Mouse (Mus musculus): ENCODE data around the gene Lypla2.
A peak's percentile ranks its signal among the peaks of the same experiment; 100 is the strongest.
"Not testable (repeated sequence)": the region's sequence is repeated elsewhere in the genome, so short reads cannot be mapped to it uniquely, and the experiment has no call there.

Gene Lypla2

GRCm38 (mm10) chr4:135972556-135972906 is at the start of gene Lypla2:
Gene Lypla2, minus strand, starts transcription at chr4:135972626.
- DNase-seq (ENCODE audit: low read depth), result peak; percentile 67

DNA sequence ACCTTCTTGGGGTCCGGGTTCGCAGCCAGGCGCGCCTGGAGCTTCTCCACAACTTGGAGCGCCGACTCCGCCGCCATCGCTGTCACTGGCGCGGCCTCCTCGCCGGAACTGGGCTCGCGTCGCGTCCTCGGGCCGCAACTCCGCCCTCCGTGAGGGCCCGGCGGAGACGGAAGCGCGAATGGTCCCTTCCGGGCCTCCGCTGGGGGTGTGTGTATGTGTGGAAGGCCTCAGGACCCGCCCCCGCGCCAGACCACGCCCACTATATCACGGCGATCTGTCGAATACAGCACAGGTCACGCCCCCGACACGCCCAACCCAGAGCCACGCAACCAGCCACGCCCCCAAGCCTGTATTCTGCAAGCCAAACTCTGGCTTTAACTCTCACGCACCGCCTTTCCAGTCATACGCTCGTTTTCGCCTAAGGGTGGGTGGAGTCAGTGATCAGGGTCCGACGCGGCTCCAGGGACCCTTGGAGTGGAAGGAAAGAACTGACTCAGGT is 49.2 kb upstream of the Lypla2 start, which contains the start of gene Eloa:
Gene Eloa, minus strand, starts transcription at position 215 of the 499 bp plus-strand sequence.
- peak; percentile 100 for DNase-seq (ENCODE audit: low read depth)

- peak; percentile 42 for DNase-seq (ENCODE audit: low read depth)
These were observed 48.5 kb upstream of the Lypla2 start for GRCm38 (mm10) chr4:136020743-136021548.

GRCm38 (mm10) chr4:136016059-136016602 is 43.7 kb upstream of the Lypla2 start:
- DNase-seq (ENCODE audit: low read depth), result peak; percentile 27

DNA sequence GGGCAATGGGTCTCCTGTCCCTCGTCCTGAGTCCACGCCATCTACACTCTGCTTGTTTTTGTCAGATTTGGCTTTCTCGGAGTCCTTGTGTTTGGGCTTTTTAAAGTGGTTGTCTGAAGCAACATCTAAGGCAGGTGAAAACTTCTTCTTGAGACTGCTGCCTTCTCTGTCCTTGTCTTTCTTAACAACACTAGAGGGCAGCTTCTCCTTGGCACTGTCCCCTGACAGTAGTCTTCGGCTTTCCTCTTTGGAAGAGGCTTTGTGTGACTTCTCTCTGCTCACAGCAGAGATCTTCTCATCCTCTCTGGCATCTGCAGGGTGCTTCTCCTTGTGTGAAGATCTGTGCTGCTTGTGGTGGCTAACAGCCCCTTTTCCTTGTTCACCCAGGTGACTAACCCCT is 38.2 kb upstream of the Lypla2 start:
- DNase-seq (ENCODE audit: low read depth), result no peak

DNA sequence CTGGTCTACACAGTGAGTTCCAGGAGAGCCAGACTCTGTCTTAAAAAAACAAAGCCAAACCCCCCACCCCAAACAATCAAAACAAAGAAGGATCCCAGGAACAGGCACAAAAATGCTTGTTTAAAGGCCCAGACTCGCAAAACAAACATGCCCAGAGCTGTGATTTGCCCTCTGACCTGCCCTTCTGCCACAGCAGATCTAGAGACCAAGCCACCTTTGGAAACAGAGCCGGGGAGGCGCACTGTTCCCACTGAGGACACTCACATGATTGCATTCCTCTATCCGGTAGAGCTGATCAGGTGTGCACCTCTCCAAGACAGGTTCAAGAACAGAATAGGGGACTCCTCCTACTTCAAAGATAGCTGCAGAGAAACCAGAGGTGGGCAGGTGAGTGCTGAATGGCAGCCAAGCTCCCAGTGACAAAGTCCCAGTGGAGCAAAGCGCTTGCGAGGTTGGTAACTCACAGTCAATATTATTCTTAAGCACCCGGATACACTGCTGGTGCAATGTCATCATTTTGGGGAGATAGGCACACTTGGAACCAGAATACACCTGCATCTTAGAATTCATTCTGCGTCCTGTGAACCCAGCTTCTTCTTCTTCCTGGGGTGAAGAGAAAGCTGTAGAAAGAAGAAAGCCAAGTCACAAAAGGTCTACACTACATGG is 36.5 kb upstream of the Lypla2 start:
- no peak for DNase-seq (ENCODE audit: low read depth)

DNA sequence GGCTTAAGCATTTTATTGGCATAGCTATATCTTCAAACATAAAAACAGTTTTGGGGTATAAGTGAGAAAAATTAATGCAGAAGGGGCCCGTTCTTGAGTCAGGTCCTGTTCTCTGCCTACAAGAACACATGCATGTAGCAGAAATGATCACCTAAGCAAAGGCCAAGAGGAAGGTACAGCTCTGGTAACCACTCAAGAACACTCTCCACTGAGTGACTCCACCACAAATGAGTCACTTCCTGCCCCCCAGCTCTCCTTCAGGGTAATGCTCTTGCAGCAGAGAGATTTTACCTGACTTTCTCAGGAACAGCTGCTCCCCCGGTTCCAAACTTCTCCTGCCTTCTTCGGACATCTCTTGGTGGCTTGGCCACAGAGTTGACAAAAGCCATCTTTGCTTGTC is 34.4 kb upstream of the Lypla2 start:
- DNase-seq (ENCODE audit: low read depth), result no peak

- DNase-seq (ENCODE audit: low read depth), result no peak
These were observed 32.5 kb upstream of the Lypla2 start for GRCm38 (mm10) chr4:136004921-136005320.

- no peak for DNase-seq (ENCODE audit: low read depth)
These were observed 31.8 kb upstream of the Lypla2 start for GRCm38 (mm10) chr4:136004107-136004675.

GRCm38 (mm10) chr4:135995118-135995517 is 22.7 kb upstream of the Lypla2 start:
- no peak for DNase-seq (ENCODE audit: low read depth)

DNA sequence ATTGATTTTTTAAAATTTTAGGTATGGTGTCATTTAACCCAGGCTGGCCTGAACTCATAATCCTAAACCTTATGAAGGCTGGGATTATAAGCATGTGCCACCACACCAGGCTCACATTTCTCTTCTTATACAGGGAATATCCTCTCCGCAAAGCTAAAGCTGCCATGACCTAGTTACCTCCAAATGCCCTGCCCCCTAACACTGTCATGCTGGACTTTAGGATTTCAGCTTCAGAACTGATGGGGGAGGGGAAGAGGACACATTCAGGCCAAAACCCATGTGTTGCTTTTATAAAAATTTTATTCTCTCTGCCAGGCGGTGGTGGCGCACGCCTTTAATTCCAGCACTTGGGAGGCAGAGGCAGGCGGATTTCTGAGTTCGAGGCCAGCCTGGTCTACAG is 21.5 kb upstream of the Lypla2 start:
- no peak for DNase-seq (ENCODE audit: low read depth)

GRCm38 (mm10) chr4:135987714-135988113 is 15.3 kb upstream of the Lypla2 start:
- DNase-seq (ENCODE audit: low read depth), result no peak

DNA sequence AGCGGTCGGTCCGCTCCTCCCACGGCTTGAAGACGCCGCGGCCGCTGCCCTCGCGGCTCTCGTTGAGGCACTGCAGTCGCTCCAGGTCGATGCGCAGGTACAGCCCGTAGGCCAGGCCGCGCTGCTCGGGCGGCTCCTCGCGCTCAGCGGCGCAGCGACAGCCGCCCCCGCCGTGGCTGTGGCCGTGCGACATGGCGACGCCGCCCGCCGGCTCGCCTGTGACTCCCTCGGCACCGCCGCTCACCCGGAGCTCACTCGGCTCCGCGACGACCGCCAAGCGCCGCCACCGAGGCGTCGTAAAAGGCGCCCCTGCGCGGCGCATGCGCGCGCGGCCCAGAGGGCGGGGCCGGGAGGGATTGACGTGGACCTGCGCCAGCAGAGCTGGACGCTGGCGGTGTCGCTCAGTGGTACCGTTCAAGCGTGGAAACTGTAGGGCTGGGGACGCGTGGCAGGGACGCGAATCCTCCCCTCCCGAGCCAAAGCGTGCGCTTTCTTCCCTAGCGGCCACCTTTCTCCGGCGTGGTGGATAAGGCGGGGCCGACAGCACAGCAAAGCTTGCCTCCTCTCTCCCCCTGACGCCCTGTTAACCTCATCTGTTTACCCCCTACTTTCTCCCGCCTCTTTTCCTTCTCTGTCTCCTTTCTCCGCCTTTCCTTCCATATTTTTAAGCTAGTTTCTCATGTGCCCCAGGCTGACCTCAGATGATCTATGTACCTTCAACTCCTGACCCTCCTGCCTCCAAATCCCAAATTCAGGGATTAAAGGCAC is 14.7 kb upstream of the Lypla2 start, which contains the start of gene Pithd1:
Gene Pithd1, minus strand, starts transcription at position 322 of the 768 bp plus-strand sequence.
- peak; percentile 97 for DNase-seq (ENCODE audit: low read depth)

- DNase-seq (ENCODE audit: low read depth), result peak; percentile 39
These were observed 14.0 kb upstream of the Lypla2 start for GRCm38 (mm10) chr4:135986301-135986942.

DNA sequence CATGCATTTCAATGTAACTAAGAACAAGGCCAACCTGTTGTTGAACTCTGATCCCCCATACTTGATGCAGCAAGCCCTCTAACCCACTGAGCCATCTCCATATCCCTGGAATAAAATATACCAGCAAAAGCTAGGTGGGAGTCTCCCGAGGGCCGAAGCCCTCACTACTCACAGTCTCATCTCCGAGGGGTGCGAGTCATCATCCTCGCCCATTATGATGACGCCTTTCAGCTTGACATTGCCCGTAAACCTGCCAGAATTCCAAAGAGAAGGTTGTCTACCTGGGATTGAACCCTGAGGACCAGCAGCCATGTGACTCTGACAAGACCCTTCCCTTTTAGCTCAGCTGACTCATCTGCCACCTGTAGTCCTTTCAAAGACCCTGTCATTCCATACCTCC is 13.3 kb upstream of the Lypla2 start:
- no peak for DNase-seq (ENCODE audit: low read depth)

DNA sequence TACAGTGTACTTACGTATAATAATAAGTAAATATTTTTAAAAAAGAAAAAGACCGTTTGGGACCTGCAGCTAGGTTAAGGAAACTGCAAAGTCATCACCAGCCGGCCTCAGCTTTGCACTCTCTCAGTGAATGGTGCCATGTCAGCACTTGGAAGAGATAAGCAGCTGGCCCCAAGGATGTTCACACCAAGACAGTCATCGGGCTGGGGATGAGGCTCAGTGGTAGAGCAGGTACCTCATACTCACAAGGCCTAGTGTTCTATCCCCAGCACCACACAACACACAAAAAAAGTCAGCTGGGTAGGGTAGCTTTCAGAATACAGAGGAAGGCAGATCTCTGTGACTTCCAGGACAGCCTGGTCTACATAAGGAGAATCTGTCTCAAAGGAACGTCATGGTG is 12.8 kb upstream of the Lypla2 start:
- no peak for DNase-seq (ENCODE audit: low read depth)

GRCm38 (mm10) chr4:135984556-135984955 is 12.1 kb upstream of the Lypla2 start:
- no peak for DNase-seq (ENCODE audit: low read depth)

DNA sequence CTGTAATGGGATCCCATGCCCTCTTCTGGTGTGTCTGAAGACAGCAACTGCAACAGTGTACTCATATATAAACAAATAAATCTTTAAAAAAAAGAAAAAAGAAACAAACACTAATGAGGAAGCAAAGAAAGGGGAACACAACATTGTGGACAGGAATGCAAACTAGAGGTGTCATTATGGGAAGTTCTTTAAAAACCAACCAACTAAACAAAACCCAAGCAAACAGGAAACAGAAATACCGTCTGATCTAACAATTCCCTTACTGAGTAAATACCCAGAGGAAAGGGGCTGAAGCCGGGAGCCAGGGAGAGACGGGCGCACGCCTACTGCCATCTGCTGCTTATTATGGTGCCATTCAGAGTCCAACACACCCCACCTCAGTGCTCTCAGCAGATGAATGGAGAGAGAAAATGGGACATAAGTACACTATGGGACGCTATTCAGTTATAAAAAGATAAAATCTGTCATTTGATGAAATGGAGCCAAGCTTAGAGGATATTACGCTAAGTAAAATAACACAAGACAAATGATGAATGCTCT is 9.2 kb upstream of the Lypla2 start:
- DNase-seq (ENCODE audit: low read depth), result no peak

GRCm38 (mm10) chr4:135980223-135980622 is 7.8 kb upstream of the Lypla2 start:
- not testable (repeated sequence) for DNase-seq (ENCODE audit: low read depth)

GRCm38 (mm10) chr4:135976146-135976545 is 3.7 kb upstream of the Lypla2 start:
- DNase-seq (ENCODE audit: low read depth), result no peak

Measured in naive thymus-derived CD4-positive, alpha-beta T cell, adult 2 months (primary cell).